Mouse (Mus musculus) left cerebral cortex, postnatal 14 days (tissue): Measurements from ENCODE around the gene Epyc. TPM values are rescaled to one million over a fixed set of nuclear protein-coding genes. Genes with fewer than 3 reads are reported as not detected.
A peak's percentile ranks its signal among the peaks of the same experiment; 100 is the strongest.
"Not testable (repeated sequence)": the region's sequence is repeated elsewhere in the genome, so short reads cannot be mapped to it uniquely, and the experiment has no call there.

ENCODE experiments used
- DNase-seq, 2 experiments: peaks; one replicate each; pipeline ENCODE4 v3.0.0; 2021 to 2022; ENCODE audit warnings: low spot score in 2 of 2, mixed read lengths in 1 of 2
- intact Hi-C: fragments of 180-260 bp; cut with DNase I; formaldehyde crosslinking; loops from one replicate; pipeline ENCODE4 v1.15.1; 2025
- total RNA-seq, 2 experiments: library from RNA; stranded (reverse); gene quantifications; 2 replicates each; pipeline ENCODE4 v1.2.3; 2021

Gene Epyc
- total RNA-seq, 2 experiments from 2014 or later: 0.20 to 0.44 TPM

DNA sequence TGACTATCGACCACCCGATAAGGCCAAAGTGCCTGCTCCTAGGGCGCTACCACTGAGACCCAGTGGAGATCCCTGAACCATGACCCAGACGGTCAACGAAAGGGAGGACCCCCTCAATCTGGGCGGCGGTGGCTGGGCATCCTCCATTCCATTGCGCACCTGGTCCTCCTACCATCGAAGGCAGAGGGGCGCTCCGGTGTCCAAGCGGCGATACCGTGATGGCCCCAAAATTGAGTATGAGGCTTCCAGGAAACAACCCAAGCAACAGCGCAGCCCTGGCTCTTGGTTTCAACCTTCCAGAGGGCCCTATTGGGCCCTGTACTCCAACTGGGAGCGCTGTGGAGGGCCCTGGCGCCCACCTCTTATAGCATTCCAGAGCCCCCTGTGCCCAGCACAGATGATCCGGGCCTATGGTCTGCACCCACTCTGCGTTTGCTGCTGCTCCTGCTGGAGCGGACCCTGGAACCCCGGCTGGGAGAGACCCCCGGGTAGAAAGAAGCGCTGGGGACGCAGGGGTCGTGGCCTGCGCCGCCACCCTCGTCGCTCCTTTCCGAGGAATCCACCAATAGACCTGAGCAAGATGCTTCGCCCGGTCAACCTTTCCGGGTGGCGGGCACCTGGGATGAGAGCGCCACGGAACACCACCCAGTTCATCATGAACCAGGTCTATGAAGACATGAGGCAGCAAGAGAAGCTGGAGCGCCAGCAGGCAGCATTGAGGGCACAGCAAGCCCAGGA, 49.7 kb downstream of the Epyc start:
- intact Hi-C loops: no loop called here
- DNase-seq: no peak

DNA sequence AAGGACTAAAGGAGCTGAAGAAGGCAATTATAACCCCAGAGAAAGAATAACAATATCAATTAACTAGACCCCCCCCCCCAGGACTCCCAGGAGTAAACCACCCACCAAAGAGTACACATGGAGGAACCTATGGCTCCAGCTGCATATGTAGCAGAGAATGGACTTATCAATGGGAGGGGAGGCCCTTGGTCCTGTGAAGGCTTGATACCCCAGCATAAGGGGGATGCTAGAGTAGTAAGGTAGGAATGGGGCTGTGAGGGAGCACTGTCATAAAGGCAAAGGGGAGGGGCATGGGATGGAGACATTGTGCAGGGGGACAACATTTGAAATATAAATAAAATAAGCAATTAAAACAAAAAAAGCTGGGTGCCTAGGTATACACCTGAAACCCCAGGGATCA, 58.5 kb downstream of the Epyc start:
- intact Hi-C loops: no loop called here
- no peak for DNase-seq

DNA sequence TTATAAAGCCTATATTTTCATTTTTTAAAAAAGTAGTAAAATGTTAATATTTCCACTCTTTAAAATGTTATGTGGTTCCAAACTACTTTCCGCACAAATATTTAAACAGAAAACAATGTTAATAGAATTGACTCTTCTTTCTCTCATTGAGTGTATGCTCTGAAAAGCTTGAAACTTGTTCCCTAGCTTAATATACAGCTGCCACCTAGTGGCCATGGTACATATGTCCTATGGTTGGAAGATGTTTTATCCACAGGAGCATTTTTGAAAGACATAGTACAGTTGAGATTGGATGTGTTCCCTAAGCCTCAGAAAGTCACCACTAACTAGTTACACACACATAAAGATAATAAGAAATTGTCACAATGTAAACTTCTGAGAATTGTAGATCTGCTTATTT, 60.7 kb downstream of the Epyc start:
- DNase-seq: peak; percentile 48
- intact Hi-C loops: no loop called here

DNA sequence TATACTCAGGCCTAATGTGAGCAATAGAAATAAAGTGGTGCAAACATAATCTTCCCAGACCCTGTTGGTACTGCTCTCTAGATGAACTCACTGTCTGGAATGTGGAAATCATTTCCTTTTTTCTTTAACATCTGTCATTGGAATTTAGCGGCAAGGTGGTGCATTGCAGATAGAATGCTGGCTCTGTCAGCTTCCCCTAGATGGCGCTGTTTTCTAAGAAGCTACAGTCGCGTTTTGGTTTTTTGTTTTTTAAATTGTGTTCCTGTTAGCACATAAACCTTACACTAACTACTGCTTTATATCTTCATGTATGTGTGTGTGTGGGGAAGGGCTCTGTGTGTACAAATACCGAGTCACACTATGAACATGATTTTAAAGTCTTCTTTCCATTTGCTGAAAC, 68.8 kb downstream of the Epyc start:
- intact Hi-C loops: loop anchor here (5.0 to 10.0 kb wide), 2 partner anchors 912 to 1375 kb away; no protein-coding TSS in a partner anchor
- peak; percentile 26 to 52 for DNase-seq

DNA sequence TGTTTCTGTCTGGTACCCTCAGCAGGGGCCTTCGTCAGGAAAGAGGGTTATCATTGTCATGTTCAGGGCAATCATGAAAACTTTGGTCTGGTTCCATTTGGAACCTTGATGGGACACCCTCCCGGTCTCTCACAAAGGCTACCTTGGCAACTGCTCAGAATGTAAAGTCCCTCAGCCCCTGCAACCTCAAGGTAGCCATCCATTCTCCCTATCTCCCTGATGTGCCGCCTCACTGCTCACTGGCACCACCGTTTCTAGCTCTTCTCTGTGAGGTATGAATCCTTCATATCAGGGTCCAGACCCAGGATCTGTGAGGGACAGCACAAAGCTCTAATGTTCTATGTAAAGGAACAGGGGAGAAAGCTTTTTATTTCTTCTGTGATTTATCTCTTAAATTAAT, 70.7 kb downstream of the Epyc start:
- DNase-seq: no peak
- intact Hi-C loops: loop anchor here (5.0 to 10.0 kb wide), 2 partner anchors 910 to 1373 kb away; no protein-coding TSS in a partner anchor

DNA sequence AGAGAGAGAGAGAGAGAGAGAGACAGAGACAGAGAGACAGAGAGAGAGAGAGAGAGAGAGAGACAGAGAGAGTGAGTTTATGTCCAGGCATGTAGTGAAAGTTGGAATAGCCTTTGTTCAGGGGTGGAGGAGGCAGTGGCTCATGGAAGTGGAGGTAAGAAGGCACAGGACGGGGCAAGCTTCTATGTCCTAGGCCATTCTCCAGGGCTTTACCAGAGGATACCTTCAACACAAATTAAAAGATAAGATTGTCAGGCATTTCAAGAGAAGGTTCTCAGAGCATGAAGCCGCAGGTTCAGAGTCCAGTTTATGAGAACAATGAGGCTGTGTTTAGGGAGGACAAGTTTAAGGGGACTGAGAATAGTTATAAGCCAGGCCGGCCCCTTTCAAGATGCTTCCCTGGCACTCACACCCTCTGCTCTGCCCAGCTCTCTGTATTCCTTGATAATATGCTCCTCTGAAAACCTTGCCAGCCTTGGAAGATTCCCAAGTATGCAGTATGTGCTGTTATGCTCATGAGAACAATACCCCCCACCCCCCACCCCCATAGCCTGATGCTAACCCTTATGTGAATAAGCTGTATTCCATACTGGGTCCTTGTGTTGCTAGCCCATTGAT, 71.5 kb downstream of the Epyc start:
- intact Hi-C loops: loop anchor here (5.0 to 10.0 kb wide), 2 partner anchors 909 to 1197 kb away; partner anchors contain the start of gene Atp2b1
- no peak for DNase-seq

DNA sequence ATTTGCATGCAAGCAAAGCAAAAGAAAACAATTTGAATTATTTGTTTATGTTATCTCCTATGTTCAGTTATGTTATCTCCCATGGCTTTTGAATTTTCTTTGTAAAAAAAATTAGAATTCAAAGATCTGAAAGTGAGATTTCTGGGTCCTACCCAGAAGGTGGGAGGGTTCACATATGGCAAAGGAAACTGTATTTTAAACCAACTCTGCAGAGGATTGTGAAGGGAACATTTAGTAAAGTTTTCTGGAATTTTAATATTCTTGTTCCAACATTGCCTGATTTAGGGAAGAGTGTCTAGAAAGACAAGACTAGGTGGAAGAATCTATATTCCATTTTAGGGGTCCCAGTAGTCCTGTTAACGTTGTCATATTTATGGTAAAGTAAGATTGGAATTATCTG, 73.4 kb downstream of the Epyc start:
- no peak for DNase-seq
- intact Hi-C loops: loop anchor here (5.0 to 10.0 kb wide), 2 partner anchors 908 to 1195 kb away; partner anchors contain the start of gene Atp2b1

DNA sequence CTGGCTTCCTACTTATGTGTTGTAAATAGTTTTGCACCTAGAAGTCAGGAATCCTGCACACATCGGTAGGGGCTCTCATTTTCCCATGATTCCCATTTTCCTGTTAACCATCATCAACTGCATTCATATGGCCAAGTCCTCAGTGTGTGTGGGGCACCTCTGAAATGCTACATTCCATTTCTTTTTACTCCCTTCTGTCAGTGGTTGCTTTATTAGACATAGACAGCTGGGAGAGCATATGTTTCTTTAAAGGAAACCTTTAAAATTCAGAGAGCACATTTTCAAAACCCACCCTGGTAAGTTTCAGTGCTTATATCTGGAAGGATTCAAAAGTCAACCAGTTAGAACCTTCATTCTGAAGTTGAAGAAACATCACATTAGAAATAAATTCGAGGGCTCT, 74.2 kb downstream of the Epyc start:
- intact Hi-C loops: loop anchor here (5.0 to 10.0 kb wide), 2 partner anchors 907 to 1194 kb away; partner anchors contain the start of gene Atp2b1
- peak in 1 of 2 experiments; percentile 15 for DNase-seq

DNA sequence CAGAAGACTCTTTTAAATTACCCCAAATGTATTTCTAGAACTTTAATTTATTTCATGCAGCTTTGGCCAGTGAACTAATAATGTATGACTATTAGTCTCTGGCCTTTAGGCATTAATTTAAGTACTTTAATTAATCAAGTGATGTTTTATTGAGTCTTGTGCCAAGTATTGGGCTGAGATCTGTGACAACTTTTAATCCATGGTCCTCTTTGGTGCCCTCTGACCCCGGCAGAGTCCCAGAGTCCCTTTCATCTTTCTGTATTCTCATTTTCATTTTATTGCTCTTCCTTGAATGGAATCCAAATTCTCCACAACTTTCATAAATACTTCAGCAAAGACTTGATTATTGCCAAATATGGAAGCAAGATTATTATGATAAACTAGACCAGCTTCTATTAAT, 76.8 kb downstream of the Epyc start:
- DNase-seq: no peak
- intact Hi-C loops: no loop called here

DNA sequence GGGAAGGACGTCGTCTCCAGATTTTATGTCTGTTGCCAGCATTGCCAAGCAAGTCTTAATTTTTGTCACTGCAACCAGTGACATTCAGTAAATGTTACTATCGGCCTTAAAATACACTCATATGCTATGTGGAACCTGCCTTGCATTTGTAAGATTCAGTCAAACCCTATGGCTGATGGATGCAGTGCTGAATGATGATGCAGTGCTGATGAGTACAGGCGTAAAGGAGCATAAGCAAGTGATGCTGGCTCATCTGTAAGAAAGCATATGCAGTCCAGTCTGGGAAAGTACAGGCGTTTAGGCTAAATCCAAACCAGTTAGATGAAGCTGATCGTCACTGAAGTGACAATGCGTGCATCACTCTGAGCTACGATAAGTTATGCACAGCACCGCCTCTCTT, 78.8 kb downstream of the Epyc start:
- intact Hi-C loops: no loop called here
- no peak for DNase-seq

DNA sequence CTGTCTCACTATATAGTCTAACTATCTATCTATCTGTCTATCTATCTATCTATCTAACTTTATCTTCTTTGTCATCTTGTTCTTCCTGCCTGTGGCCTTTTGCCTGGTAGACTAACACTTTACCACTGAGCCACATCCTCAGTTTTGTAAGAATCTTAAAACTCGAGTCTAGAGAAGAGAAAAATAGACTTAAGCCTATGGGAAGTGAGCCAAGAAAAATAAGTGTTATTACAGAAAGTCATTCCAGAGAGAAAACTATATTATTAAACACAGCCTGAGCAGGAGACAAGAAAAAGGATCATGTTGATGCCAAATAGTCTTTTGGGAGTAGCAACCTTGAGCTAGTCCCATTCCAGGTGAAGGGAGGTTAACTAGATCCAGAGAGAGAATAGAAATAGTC, 82.1 kb downstream of the Epyc start:
- intact Hi-C loops: no loop called here
- DNase-seq: no peak

DNA sequence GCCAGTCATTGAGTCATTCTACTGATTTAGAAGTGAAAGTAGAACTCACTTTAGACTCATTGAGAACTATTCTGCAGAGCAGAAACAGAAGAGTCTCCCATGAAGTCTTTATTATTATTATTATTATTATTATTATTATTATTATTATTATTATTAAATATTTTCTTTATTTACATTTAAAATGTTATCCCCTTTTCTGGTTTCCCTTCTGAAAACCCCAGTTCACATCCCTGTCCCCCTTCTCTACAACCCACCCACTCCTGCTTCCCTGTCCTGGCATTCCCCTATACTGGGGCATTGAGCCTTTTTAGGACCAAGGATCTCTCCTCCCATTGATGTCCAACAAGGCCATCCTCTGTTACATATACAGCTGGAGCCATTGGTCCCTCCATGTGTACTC, 82.8 kb downstream of the Epyc start, which contains the start of gene C030005K15Rik:
TSS of gene C030005K15Rik (minus strand) at position 101 of the 400 bp plus-strand sequence.
- intact Hi-C loops, DNase-seq: not testable (repeated sequence)

Other genes starting within 250 kb of the Epyc start
- gene Dcn, start 164.5 kb upstream of the Epyc start, total RNA-seq: 10 to 100 TPM; 25.2 to 35.6 TPM
- gene Lum, start 78.9 kb upstream of the Epyc start, total RNA-seq: 1 to 10 TPM; 3.9 TPM
- not detected for gene Kera, start 37.2 kb upstream of the Epyc start, total RNA-seq
- not detected for gene Ccer1, start 49.0 kb downstream of the Epyc start, total RNA-seq
- gene C030005K15Rik, start 82.7 kb downstream of the Epyc start, total RNA-seq: under 1 TPM in 1 of 2 experiments, not detected in 1; 0.23 TPM